Mouse (Mus musculus) adrenal gland, postnatal 36 days (tissue): Measurements from ENCODE around the gene Opcml. TPM values are rescaled to one million over a fixed set of nuclear protein-coding genes. Genes with fewer than 3 reads are reported as not detected.

Source experiments
- DNase-seq, 2 experiments: peaks; one replicate each; pipeline ENCODE4 v3.0.0; 2021; ENCODE audit warnings: mixed read lengths in 1 of 2
- total RNA-seq, 2 experiments: library from RNA; stranded (reverse); gene quantifications; 2 replicates each; pipeline ENCODE4 v1.2.3; 2021

Gene Opcml
- total RNA-seq, 2 experiments from 2014 or later = 1.3 to 2.3 TPM

DNA sequence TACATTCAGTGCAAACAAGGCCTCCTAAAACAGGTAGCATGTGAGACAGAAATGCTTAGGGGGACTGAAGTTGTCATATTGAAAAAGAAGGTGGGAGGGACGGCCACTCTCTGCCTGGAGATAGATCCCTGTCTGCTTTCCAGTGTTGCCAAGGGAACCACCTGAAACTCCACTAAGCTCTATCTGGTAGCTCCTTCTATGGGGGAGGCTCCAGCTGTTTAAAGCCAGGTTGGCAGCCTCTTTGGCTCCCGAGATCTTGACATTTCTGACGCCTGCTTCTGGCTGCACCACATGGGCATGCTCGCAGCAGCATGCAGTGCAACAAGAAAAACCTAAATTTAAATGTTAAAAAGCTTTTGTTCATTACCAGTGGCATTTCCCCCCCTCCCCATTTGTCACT, 537.4 kb downstream of the Opcml start:
- DNase-seq = no peak

DNA sequence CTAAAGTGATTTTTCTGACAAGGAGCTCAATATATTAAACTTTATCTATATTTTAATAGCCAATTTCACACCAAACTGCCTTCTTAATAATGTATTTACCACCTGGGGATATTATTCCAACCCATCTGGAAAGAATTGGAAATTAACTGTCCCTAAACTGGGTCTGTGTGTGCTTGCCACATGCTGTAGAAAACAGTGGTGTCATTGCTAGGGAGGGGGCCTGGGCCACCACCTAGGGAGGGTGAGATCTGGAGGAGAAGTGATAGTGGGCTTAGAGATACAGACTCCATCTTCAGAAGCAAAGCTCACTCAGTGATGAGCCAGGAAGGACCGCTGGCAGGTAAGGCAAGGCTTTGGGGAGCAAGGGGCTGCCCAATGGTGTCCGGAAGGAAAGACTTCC, 537.9 kb downstream of the Opcml start:
- no peak for DNase-seq

DNA sequence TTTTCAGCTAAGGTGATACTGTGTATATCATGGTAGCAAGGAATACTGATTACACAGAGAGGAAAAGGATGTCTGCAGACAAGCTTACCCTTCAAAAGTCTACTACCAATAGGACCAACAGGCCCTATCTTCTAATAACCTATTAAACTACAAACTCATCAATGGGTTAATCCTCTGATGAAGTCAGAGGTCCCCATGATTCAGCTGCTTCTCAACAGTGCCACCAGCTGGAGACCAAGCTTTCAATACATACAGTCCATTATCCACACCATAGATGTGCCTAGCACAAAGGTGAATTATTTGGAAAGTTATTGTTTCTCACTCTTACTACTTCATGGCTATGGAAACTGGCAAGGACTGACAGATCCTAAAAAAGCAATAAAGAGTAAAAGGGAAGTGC, 538.9 kb downstream of the Opcml start:
- DNase-seq = peak; percentile 40 to 56

DNA sequence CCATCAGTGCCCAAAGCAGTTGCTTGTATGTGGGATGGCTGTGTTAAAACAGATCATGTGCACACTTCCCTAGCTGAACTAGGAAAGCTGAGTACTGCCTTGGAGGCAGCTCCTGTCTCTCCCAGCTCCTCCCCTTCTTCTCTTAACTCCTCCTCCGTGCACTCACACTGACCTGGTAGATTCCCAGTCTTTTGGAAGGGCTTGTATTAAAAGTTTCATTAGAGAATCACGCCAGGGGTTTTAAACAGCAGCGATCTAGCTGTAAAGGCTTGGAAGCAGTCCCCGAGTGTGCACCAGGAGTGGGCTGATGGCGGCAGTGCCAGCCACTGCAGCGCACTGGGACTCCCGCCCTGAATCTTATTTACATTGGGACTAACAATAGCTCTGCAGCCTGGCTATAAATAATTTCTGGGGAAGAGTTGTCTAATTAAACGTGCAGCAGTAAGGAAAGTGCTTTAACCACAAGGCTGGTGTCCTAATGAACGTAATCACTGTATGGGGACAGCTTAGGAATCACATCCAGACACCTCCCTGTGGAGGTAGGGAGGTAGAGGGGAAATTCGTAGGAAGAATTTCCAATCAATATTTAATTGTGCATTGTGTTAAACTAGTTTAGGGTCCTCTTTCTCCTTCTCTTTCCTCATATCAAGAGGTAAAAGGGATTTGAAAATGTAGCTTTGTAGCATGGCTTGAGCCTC, 546.1 kb downstream of the Opcml start:
- no peak for DNase-seq

DNA sequence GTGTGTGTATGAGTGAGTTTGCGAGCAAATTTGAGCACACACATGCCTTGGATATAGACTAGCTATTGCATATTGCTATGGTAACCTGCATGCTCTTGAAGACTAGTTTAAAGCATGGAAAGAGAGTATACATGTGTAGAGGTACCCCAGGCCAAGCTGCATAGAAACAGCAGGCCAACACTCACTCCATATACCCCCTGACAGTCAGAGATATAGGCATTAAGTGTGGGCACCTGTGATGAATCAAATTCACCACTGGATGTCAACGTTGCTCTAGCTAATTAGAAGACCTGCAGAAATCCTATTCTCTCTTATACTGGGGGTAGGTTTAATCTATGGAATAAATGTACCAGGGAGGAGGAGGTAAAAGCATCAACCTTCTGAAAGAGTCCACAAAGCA, 547.3 kb downstream of the Opcml start:
- DNase-seq = no peak

DNA sequence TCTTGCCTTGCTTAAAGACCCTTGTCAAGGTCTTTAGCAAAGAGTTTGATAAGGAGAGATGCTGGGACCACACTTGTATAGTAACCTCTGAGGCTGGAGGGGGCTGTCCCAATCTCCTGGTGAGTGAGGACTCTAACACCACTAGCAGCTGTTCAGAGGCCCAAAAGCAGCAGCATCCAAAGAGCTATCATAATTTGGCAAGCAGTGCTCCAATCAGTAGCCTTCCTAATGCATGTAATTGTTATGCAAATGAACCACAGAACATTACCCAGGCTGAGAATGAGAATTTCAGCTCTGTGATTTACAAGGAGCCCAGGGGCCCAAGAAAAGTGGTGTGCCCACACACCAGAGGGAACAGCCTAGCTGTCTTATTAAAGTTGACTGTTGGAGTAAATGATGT, 564.4 kb downstream of the Opcml start:
- DNase-seq = no peak

DNA sequence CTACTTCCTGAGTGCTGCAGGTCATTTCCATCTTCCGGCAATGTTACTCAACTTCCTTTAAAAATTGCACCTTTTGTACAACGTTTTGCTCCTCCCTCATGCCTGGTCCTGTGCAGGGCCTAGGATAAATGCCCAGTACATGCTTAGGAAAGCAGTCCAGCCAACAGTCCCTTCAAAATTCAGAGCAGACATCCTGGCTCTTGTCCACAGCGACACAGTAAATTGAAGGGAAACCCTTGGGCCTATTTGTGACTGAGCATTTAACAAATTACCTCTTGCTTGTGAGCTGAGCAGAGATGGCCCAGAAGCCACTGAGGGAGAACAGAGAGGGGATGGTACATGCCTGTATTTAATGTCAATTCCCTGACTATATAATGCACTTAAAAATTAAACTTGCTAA, 567.4 kb downstream of the Opcml start:
- DNase-seq = no peak

DNA sequence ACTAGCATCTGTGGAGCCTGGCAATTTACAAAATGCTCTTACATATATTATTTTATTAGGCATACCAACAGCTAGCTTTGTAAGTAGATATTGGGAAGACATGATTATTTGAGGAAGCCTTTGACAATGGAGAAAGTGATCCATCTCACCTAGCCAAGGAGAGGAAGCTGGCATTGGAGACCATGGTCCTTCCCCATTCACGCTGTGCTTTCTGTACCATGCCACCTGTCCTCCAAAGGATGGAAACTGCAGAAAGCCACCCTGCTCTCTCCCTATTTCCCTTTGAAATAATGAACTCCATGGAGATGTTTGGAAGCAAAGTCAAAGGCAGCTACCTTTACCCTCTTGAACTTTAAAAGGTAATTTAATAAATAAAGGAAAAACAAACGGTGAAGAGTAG, 570.1 kb downstream of the Opcml start:
- DNase-seq = no peak

DNA sequence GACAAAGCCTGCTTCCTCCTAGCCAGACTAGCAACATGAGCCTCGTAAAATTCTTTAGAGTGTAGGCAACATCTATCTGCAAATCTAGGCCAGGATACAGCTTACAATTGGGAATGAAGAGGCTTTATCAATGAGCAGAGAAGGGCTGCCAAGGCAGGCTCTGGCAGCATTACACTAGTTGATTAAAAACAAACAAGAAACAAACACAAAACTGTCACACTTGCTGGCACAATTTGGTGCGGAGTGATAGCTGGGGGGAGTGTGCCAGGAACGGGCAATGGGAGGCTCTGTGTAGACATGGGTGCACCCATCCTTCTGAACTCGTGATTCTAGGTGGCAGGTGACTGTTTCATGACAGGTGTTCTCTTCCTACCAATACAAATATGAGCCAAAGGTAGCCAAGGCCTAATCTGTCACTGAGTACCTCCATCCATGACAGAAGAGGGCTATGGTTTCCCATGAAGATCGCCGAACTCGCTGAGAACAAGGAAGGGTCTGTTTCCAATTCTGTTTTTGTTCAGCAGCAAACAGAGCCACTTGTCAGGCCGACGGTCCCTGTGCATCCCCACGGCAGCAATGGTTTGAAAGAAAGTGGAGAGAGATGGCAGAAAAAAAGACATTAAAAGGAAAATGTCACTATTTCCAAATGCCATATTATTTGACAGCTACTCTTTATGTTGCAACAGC, 574.0 kb downstream of the Opcml start:
- DNase-seq = no peak

DNA sequence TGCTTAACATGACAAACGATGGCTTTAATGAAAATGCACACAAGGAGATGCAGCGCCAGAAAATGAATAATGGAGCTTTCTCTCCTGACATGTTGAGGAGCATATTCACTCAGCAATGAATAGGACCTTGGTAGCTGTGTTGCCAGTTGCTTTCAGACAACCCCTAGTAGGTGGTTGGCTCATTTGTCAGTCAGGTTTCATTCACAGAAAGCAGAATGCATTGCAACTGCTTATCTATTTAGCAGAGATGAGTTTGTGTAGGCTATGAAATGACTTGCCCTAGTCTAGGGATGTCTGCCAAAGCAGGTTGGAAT, 574.5 kb downstream of the Opcml start:
- DNase-seq = no peak

DNA sequence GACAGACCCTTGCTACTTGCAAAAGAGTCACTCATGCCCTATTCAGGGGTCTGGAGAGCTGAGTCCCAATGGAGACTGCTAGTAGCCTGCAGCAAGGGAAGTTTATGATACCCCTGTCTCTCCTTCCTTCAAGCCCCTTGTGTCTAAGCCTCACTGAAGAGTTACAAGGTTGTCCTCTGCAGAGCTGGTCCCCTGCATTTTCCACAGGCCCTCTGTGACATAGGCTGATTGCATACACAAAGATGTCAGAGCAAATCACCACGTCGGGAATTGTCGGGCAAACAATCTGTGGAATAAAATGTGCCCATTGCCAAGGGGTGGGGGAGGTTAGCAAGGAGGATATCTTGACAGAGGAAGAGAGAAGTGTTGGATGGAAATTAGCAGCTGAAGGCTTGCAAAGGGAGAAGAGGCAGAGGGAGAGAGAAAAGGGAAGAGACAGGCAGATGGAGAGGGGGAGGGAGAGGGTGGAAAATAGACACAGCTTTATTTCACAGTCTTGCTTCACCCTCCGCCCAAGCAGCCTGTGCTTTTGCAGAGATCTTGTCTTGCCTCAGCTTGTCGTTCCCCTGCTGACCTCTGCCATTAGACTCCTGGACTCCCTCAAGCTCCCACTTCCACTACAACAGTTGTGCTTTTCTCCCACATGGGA, 596.1 kb downstream of the Opcml start:
- DNase-seq = no peak

DNA sequence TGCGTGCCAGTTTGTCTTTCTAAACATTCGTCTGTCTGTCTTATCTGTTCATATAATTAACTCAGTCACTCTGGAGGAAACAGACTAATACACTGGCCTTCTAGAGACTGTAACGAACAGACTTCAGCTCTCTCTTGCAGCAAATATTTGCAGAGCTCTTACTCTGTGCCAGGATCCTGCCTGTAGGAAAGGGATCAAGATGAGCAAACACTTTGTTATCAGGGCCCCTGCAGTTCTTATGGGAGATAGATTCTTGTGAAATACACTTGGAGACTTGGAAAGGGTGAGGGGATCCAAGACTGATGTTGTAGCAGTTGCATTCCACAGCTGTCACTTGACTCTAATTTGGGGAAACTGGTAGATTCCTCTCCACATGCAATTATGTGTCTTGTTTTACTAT, 604.6 kb downstream of the Opcml start:
- no peak for DNase-seq

DNA sequence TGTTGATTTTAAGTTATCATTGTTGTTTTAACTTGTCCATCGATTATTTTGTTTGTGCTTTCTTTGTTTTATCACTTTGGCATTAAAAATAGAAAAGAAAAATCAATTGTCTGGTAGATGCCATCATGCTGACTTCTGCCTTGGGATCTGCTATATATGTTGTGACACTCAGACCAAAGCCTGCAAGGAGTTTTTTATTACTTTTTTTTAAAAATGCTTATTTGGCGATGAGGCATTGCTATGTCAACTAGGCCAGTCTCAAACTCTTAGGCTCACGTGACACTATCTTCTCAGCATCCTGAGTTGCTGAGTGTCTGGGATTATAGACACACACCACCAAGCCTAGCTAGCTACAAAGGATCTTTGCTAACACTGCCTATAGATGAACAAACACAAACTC, 605.1 kb downstream of the Opcml start:
- DNase-seq = no peak

DNA sequence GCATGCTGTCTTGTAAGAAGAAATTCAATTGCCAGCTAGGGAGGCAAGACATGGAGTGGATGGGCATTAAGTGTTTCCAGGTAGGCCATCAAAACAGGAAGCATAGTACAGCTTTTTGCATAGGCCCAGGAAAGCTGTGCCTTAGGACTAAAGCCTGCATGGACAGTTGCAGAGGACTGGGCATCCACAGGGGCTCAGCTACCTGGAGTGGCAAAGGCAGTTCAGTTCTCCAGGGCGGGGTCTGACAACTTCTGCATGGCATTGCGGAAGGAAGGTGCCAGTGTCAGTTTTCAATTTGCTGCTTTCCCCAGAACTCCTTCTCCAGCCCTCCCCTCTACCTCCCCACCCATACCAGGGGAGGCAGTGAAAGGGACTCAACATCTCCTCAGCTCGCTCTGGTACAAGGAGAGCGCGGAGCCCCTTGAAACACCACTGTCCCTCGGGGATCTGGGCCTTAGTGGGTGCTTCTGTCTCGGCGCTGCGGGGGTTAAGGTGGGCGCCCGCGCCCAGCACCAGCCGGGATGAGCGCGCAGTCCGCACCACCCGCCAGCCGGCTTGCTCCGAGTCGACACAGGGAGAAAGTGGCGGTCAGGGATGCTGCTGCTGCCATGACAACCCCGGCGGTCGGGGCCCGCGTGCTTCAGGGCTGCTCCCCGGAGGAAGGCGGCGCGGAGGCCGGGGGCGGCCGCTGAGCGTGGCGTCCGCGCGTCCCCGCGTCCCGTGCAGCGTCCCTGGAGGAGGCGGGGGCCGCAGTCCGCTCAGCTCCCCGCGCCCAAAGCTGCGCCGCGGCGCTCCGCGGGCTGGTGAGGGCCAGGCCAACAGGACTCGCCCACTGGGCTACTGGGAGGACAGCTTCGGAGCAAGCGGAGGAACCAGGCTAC, 612.4 kb downstream of the Opcml start:
- DNase-seq = peak; percentile 42 to 58

DNA sequence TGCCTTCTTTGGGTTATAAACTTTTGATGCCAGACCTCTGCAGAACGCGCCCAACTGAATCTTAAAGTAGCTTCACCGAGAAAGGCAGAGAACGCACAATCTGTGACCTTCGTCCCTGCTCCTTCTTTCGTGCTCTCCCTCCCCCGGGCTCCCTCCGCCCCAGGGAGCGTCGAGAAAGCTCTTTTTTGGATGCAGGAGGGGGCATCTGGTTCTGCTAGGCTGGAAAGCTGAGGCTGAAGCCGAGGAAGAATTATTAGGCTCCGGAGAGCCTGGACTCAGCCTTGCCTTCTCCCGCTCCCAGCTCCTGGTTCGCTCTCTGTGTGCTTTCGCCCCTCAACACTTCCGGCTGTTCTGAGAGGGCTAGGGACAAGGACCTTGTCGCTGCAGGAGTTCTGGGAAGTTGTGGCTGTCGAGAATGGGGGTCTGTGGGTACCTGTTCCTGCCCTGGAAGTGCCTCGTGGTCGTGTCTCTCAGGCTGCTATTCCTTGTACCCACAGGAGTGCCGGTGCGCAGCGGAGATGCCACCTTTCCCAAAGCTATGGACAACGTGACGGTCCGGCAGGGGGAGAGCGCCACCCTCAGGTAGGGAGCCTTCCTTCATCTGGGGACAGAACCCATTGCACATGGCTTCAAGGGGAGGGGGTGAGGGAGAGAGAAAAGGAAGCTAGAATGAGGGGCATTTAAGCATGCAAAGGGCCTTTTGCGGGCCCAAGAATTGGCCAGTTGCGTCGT, 613.4 kb downstream of the Opcml start:
- peak; percentile 73 to 84 for DNase-seq

DNA sequence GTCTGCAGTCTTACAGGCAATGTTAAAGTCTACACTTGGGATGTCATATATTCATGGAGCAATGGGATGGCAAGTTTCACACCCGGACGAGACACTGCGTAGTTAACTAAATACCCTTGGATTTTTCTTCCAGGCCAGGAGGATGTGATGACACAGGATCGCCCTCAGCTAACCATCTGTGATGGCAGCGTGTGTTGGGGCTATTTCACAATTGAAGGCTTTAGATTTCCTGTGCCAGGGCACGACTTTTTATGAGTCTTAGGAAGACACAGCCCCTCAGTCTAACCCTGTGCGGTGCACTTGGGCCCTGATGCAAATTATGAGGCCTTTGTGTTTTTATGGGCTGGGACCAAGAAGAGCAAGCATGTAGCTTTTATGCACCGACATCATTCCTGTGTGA, 614.0 kb downstream of the Opcml start:
- no peak for DNase-seq

DNA sequence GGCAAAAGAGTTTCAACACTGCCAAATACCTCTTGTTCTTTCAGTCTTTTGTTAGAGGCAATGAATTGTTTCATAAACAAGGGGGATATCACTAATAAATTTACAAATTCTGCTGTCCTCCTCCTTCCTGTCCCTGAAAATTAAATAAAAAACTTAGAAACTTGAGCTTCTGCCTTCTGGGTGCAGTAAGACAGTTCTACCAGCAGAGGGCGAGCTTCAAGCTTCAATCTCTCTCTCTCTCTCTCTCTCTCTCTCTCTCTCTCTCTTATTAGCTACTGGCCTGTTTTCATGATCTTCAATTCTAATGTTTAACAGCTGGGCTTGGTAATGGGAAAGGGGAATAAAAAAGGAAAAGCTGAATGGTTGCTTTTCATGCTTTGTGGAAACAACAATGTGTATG, 615.2 kb downstream of the Opcml start:
- peak; percentile 25 to 26 for DNase-seq

DNA sequence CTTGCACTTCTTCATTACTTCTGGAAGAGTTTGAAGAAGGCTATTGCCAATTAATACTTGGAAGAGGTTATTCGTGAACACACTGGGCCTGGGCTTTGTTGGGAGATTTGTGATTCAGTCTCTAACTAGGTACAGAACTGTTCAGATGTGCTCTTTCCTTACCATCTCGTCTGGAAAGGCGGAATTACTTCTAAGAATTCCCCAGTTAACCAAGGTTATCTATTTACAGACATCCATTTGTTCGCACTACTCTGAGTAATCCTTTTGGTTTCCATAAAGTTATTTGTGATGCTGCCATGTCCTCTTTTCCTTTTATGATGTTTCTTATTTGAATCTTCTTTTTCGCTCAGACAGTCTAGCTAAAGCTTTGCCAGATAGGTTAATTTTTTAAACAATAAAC, 630.2 kb downstream of the Opcml start:
- DNase-seq = no peak

DNA sequence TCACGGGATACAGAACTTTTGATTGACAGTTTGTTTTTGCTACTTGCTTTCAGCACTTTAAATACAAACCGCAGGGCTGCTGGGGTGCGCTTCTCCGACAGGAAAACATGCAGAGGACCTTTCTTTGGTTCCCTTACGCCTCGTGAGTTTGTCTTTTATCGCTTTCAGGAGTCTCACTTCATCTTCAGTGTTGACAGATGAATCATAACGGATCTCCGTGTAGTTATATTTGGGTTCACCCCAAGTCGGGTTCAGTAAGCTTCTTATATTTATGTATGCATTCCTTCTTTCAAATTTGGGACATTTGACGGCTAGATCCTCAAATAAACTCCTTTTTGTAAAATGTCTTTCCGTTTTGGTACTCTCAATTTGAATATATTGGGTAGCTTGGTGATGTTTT, 632.8 kb downstream of the Opcml start:
- no peak for DNase-seq

DNA sequence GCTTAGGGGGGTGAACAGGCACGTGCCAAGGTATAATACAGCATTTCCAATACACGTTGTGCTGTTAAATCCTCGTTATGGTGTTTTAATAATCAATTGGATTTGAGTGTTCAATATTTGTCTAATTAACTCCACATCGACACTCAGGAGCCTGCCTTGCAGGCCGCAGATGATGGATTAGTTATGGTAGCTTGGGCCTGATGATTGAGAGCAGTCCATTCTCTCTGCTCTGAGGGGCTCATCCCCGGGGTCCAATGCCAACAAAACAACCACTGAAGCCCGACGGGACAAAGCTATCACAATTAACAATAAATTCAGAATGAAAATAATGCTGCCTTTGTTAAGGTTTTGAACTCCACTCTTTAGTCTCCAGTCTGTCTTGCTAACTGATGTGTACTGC, 641.6 kb downstream of the Opcml start:
- no peak for DNase-seq

DNA sequence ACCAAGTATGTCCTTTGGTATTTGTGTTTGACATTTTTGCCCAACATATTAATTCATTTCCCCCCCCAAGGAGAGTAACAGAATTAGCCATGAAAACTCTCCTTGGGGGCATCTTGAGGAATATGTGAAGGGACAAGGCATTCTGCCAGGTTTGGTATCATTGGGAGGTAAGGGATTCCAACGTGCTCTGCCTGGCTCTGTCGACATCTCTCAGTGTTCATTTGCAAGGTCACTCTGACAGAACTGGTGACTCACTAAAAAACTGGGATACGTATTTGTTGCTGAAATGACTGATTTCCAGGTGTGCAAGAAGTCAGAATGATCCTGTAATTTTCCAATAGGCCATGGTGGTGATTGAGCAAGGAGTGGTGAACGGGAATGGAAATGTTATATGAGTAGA, 648.2 kb downstream of the Opcml start:
- DNase-seq = peak in 1 of 2 experiments; percentile 12
